Mouse (Mus musculus) midbrain, postnatal 0 days (tissue): ENCODE measurements at regions not wholly inside any gene's neighbourhood (a gene's known extent, or its start where the extent isn't known, plus 50 kb on each side); places are given as distances from the start of the nearest gene placed in this dataset.

Experiments used
- ATAC-seq: fragments of 200-750 bp; cut with Nextera tagmentation; 2 replicates; pipeline ENCODE4 v1.8.0; 2017; ENCODE audit warnings: moderate number of reproducible peaks, mild to moderate bottlenecking, moderate TSS enrichment, moderate library complexity; ENCODE audit not compliant: low FRiP score
- DNase-seq: peaks from one replicate; pipeline ENCODE4 v3.0.0-alpha.2; 2015; ENCODE audit warnings: low spot score
- H3K27ac ChIP-seq: fragments of 300-500 bp; sonication (generic); 2 replicates; pipeline ENCODE4 v1.5.1; 2014; ENCODE audit warnings: low read depth, mild to moderate bottlenecking, low read length, mixed read lengths
- H3K27me3 ChIP-seq: fragments of 300-500 bp; sonication (generic); 2 replicates; pipeline ENCODE4 v1.6.1; 2014; ENCODE audit warnings: low read length, control low read depth, mixed read lengths; ENCODE audit not compliant: insufficient read depth
- H3K36me3 ChIP-seq: fragments of 300-500 bp; sonication (generic); 2 replicates; pipeline ENCODE4 v1.6.1; 2014; ENCODE audit warnings: low read length, control low read depth, mixed read lengths; ENCODE audit not compliant: insufficient read depth
- H3K4me1 ChIP-seq: fragments of 300-500 bp; sonication (generic); 2 replicates; pipeline ENCODE4 v1.6.1; 2014; ENCODE audit warnings: mild to moderate bottlenecking, control low read depth, antibody characterized with exemption, low read length, mixed read lengths; ENCODE audit not compliant: insufficient read depth
- H3K4me2 ChIP-seq: fragments of 300-500 bp; sonication (generic); 2 replicates; pipeline ENCODE4 v1.6.1; 2014; ENCODE audit warnings: low read depth, mild to moderate bottlenecking, low read length, mixed read lengths; ENCODE audit not compliant: poor library complexity, severe bottlenecking
- H3K4me3 ChIP-seq: fragments of 300-500 bp; sonication (generic); 2 replicates; pipeline ENCODE4 v1.5.1; 2014; ENCODE audit warnings: low read depth, mild to moderate bottlenecking, low read length, moderate library complexity
- H3K9ac ChIP-seq: fragments of 300-500 bp; sonication (generic); replicated peaks from 2 replicates; pipeline ENCODE4 v1.6.1; 2014; ENCODE audit warnings: mild to moderate bottlenecking, low read length, moderate library complexity, mixed read lengths; ENCODE audit not compliant: poor library complexity, severe bottlenecking
- H3K9me3 ChIP-seq: fragments of 300-500 bp; sonication (generic); 2 replicates; pipeline ENCODE4 v1.6.1; 2016; ENCODE audit warnings: low read length, control low read depth
- CTCF ChIP-seq: IDR thresholded peaks from 2 replicates; pipeline ENCODE4 v1.5.1; 2016; ENCODE audit warnings: antibody characterized with exemption, mild to moderate bottlenecking
- WGBS: fragments of 180-500 bp; shearing (Covaris S2); extraction: QIAGEN DNeasy Blood & Tissue Kit; methylation state at CpG from one replicate; pipeline ENCODE4 v1.1.7; 2014; 5-methylcytosine and 5-hydroxymethylcytosine counted together

GRCm38 (mm10) chr8:44410261-44410660 lies 525.0 kb upstream of the Fat1 start:
- H3K36me3 ChIP-seq = no peaks in the 10 kb centered on the region
- TF ChIP-seq CTCF = no peak
- ATAC-seq = no peak

GRCm38 (mm10) chr8:44418003-44418402 lies 517.2 kb upstream of the Fat1 start:
- DNase-seq = no peak
- no peaks in the 10 kb centered on the region for H3K27me3 ChIP-seq
- no peak overlapping the region for H3K4me2 ChIP-seq
- no peak overlapping the region for H3K9ac ChIP-seq
- 93% methylated on average over 8 of the region's 8 CpGs for WGBS
- no peaks in the 10 kb centered on the region for H3K9me3 ChIP-seq
- H3K36me3 ChIP-seq = no peaks in the 10 kb centered on the region
- H3K27ac ChIP-seq = no peak overlapping the region
- ATAC-seq = no peak
- H3K4me3 ChIP-seq = no peak overlapping the region
- TF ChIP-seq CTCF = no peak
- no peaks in the 10 kb centered on the region for H3K4me1 ChIP-seq

More at GRCm38 (mm10) chr8:44410261-44410660, 525.0 kb upstream of the Fat1 start:
- H3K9ac ChIP-seq = no peak overlapping the region
- 0 out of 2 replicates have a peak, but pooled peaks cover 2% of the 10 kb centered on the region for H3K9me3 ChIP-seq
- no peak overlapping the region for H3K4me3 ChIP-seq
- H3K4me1 ChIP-seq = no peaks in the 10 kb centered on the region
- no peaks in the 10 kb centered on the region for H3K27me3 ChIP-seq
- DNase-seq = no peak
- 83% methylated on average over 3 of the region's 3 CpGs for WGBS
- H3K4me2 ChIP-seq = no peak overlapping the region
- no peak overlapping the region for H3K27ac ChIP-seq

DNA sequence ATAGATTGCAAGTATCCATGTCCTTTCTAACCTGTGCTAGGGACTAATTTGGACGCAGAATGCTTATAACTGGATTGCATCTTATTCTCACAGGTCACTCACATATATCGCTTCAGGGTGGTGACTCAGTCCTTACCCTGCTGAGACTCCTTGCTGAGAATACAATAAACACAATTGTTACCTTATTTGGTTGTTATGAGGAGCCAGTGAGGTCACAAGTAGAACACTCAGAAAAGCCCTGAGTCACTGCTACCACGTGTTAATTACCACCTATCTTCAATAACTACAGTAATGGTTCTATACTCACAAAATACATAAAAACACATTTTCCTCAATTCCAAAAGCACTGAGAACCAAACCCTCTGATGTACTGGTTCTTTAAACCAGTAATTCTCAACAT lies 479.8 kb upstream of the Fat1 start:
- 79% methylated on average over 3 of the region's 3 CpGs for WGBS
- no peaks in the 10 kb centered on the region for H3K36me3 ChIP-seq
- no peak for ATAC-seq
- H3K9me3 ChIP-seq = no peaks in the 10 kb centered on the region
- H3K27me3 ChIP-seq = no peaks in the 10 kb centered on the region
- no peaks in the 10 kb centered on the region for H3K4me1 ChIP-seq
- H3K4me2 ChIP-seq = no peak overlapping the region
- no peak for TF ChIP-seq CTCF
- DNase-seq = no peak
- no peak overlapping the region for H3K27ac ChIP-seq
- H3K4me3 ChIP-seq = no peak overlapping the region
- H3K9ac ChIP-seq = no peak overlapping the region

- Histone ChIP-seq H3K27me3 (no peaks in the 10 kb centered on the region), H3K4me3 (no peak overlapping the region), H3K36me3 (no peaks in the 10 kb centered on the region), H3K9me3 (no peaks in the 10 kb centered on the region), H3K4me2 (no peak overlapping the region), H3K9ac (no peak overlapping the region), H3K4me1 (no peaks in the 10 kb centered on the region), H3K27ac (no peak overlapping the region)
- ATAC-seq (no peak), DNase-seq (peak; percentile 32)
- TF ChIP-seq CTCF = no peak
- WGBS = 78% methylated on average over 7 of the region's 7 CpGs
These were observed 478.9 kb upstream of the Fat1 start for GRCm38 (mm10) chr8:44456336-44456735.

GRCm38 (mm10) chr8:44466409-44467078 lies 468.7 kb upstream of the Fat1 start:
- WGBS = 59% methylated on average over 3 of the region's 3 CpGs
- DNase-seq = no peak
- TF ChIP-seq CTCF = no peak

GRCm38 (mm10) chr8:44512876-44513275 lies 422.4 kb upstream of the Fat1 start:
- DNase-seq (peak; percentile 25), ATAC-seq (no peak)
- WGBS = 84% methylated on average over 1 of the region's 1 CpGs
- Histone ChIP-seq H3K4me3 (no peak overlapping the region), H3K36me3 (no peaks in the 10 kb centered on the region), H3K4me2 (no peak overlapping the region), H3K27me3 (no peaks in the 10 kb centered on the region), H3K9me3 (no peaks in the 10 kb centered on the region), H3K27ac (no peak overlapping the region), H3K9ac (no peak overlapping the region), H3K4me1 (no peaks in the 10 kb centered on the region)
- TF ChIP-seq CTCF = no peak

More at GRCm38 (mm10) chr8:44466409-44467078, 468.7 kb upstream of the Fat1 start:
- H3K9me3 ChIP-seq = no peaks in the 10 kb centered on the region
- no peaks in the 10 kb centered on the region for H3K4me1 ChIP-seq
- no peak overlapping the region for H3K4me3 ChIP-seq
- H3K4me2 ChIP-seq = no peak overlapping the region
- no peak for ATAC-seq
- no peak overlapping the region for H3K9ac ChIP-seq
- H3K27me3 ChIP-seq = no peaks in the 10 kb centered on the region
- H3K36me3 ChIP-seq = no peaks in the 10 kb centered on the region
- no peak overlapping the region for H3K27ac ChIP-seq
